Mouse (Mus musculus): ENCODE results near the gene Zp3r.

DNA sequence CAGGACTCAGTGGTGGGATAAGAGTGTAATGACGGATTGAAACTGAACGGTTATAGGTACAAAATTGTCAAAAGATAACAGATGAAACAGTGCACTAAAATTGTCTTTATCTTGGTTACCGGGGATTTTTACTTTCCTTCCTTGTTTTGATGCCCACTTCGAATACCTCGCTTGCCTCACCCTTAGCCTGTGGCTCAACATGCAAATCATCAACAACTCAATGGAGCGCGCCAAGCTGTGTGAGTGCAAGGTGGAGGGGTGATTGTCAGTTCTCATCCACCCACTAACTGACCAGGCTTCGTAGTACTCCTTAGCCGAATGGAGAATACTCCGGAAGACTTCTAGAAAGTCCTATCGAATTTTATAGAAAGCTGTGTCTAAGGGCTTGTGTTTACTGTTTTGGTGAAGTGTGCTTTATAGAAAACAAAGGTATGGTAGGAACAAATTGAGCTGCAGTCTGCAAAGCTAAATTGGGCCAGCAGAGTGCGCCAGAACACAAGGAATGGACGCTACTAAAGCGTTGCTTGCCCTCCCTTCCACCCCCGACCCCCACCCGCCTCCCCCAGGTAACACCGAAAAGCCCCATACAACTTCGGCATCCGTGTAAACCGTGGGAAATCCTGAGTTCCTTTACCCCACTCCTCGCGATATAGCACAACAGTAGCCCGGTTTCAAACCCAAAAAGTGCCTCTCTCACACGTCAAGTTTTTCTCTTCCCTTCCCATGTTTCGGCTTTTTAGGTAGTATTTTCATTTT, 81.6 kb downstream of the Zp3r start:
- TF ChIP-seq CTCF (IDR thresholded peaks at IDR 0.05; ENCODE audit: low read depth) (peak; percentile 70), EP300 (IDR thresholded peaks at IDR 0.05; ENCODE audit: low read depth) (no peak)

Data from heart, postnatal 0 days (tissue).